Mouse (Mus musculus) stomach, postnatal 0 days (tissue): ENCODE data around the gene Zar1.

Source experiments
- CTCF ChIP-seq: IDR thresholded peaks from 2 replicates; pipeline ENCODE4 v1.5.1; 2016; ENCODE audit warnings: antibody characterized with exemption, low read depth, mild to moderate bottlenecking, moderate library complexity
- EP300 ChIP-seq: optimal IDR thresholded peaks from 2 replicates; pipeline ENCODE3; 2016; ENCODE audit warnings: antibody characterized with exemption

GRCm38 (mm10) chr5:72603138-72603537, 22.1 kb upstream of the Zar1 start:
- TF ChIP-seq EP300 (no peak), CTCF (no peak)
